Mouse (Mus musculus): Measurements from ENCODE around the gene Kat2b.
"Not testable (repeated sequence)": the region's sequence is repeated elsewhere in the genome, so short reads cannot be mapped to it uniquely, and the experiment has no call there.

Kat2b gene

DNA sequence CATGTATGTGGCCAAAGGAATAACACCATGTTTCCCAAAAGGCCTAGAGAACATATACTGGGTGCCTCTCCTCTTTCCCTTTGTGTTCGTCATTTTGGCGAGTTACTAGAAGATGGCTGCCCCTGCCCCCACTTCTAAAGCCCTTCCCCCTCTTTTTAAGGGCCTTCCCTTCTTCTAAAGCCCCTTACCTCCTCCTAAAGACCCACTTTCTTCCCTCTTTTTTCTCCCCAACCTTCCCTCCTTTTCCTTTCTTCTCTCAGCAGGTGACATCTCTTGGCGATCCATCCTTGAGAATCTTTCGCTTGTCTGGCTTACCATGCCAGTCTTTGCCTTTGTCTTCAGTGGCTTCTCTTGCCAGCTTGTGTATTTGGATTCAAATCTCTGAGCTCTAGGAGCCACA, 31.9 kb downstream of the Kat2b start:
- no peak for DNase-seq (ENCODE audit: low spot score)

DNA sequence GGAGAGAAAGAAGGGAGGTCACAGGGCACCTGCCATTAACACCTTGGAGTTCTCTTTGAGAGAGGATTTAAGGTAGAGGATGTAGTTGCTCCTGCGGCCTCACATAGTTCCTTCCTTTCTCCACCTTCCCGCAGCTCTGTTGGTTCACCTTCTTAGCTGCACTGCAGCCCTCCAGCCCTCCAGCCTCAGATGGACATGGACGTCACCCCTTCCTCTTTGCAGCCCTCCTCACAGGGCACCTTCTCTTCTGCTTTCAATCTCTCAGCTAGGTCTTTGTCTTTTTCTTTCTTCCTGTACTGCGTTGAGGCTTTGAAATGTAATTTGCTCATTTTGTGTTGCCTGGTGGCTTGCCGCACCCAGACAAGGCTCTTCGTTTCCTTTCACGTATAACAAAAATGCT, 36.6 kb downstream of the Kat2b start:
- DNase-seq (ENCODE audit: low spot score): not testable (repeated sequence)

DNA sequence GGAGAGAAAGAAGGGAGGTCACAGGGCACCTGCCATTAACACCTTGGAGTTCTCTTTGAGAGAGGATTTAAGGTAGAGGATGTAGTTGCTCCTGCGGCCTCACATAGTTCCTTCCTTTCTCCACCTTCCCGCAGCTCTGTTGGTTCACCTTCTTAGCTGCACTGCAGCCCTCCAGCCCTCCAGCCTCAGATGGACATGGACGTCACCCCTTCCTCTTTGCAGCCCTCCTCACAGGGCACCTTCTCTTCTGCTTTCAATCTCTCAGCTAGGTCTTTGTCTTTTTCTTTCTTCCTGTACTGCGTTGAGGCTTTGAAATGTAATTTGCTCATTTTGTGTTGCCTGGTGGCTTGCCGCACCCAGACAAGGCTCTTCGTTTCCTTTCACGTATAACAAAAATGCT, 39.4 kb downstream of the Kat2b start:
- DNase-seq (ENCODE audit: low spot score): not testable (repeated sequence)

DNA sequence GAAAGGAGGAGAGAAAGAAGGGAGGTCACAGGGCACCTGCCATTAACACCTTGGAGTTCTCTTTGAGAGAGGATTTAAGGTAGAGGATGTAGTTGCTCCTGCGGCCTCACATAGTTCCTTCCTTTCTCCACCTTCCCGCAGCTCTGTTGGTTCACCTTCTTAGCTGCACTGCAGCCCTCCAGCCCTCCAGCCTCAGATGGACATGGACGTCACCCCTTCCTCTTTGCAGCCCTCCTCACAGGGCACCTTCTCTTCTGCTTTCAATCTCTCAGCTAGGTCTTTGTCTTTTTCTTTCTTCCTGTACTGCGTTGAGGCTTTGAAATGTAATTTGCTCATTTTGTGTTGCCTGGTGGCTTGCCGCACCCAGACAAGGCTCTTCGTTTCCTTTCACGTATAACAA, 42.3 kb downstream of the Kat2b start:
- not testable (repeated sequence) for DNase-seq (ENCODE audit: low spot score)

DNA sequence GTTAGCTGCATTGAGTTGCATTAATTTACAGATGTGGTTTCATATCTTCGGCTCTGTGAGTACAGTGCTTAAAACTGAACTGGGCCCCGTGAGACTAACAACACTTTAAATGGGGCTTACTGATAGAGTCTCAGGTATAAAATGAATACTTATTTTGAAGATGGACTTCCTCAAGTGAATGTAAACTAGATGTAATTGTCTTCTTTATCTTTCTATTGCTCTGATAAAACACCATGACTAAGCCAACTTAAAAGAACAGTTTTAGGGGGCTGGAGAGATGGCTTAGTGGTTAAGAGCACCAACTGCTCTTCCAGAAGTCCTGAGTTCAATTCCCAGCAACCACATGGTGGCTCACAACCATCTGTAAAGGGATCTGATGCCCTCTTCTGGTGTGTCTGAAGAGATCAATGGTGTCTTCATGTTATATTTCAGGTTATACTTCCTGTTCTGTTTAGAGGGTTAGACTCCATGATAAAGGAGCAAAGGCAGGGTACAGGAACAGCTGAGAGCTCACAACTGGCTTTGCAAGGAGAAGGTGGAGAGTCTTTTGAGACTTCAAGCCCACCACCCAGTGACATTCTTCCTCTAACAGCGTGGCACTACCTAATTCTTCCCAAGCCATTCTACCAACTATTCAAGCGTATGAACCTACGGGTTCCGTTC, 50.8 kb downstream of the Kat2b start:
- no peak for DNase-seq (ENCODE audit: low spot score)

DNA sequence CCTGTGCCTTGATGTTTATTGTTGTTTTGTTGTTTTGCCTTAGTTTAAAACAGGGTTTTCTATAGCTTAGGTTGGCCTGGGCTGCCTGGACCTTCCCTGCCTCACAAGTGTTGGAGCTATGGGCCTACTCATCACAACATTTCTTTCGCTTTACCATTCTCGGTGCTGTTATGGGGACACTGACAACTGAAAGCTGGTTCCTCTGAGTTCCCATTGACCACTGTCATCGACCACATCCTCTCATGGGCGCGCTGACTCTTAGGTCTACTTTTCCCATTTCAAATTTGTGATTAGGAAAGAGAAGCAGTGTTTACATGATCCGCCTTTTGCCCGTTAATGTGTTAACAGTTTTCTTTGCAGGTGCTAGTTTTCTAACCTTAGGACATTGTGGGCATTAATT, 51.7 kb downstream of the Kat2b start:
- no peak for DNase-seq (ENCODE audit: low spot score)

DNA sequence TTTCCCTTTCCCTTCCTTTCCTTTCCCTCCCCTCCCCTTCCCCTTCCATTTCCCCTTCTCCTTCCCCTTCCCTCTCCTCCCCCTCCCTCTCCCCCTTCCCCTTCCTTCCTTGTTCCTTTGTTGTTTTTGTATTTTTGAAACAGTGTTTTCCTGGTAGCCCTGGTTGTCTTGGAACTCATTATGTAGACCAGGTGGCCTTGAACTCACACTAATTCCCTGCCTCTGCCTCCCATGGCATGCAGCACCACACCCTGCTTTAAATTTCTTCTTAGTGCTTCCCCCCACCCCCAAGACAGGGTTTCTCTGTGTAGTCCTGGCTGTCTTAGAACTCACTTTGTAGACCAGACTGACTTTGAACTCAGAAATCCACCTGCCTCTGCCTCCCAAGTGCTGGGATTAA, 52.7 kb downstream of the Kat2b start:
- no peak for DNase-seq (ENCODE audit: low spot score)

DNA sequence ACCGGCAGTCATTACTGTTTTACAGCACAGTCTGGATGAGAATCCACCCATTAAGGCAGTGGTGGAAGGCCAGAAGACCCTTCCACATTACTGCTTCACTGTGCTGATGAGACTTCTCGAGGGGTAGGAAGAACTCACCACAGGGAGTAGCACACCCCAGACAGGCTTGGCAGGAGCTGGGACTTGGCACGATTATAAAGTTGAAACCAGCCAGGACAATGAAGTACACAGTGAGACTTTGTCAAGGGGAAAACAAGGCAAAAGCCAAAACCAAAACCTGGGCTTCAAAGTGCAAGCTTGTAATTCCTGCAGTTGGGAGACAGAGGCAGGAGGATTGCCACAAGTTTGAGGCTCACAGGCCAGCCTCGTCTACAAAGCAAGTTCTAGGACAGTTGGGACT, 54.0 kb downstream of the Kat2b start:
- DNase-seq (ENCODE audit: low spot score): no peak

DNA sequence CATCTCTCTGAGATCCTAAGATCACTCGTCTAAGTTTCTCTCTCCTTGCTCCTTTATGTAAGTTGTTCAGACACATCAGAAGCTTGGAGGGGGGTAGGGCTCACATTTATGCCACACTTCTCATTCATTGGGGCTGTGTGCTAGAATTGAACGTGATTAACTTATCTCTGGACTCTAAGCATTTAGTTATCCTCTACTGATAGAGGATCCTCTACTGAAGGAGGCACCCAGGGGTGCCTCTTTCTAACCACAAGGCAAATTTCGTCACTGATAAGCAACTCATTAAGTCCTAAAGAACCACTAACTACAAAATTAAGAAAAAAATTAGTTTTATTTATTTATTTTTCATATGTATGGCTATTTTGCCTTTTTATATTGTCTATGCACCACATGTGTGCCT, 55.5 kb downstream of the Kat2b start:
- DNase-seq (ENCODE audit: low spot score): no peak

DNA sequence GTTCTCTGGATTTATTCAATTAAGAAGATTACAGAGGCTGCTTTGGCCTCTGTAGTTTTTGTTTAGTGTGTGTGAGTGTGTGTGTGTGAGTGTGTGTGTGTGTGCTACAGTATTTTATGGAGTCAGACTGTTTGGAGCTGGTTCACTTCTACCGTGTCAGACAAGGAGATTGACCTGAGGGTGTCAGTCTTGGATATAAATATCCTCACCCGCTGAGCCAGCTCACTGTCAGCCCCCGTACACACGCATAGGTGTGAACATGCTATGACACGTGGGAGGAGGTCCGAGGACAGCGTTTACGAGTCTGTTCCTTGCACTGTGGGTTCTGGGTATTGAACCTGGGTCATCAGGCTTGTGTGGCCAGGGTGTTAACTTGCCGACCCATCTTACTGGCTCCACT, 57.1 kb downstream of the Kat2b start:
- DNase-seq (ENCODE audit: low spot score): no peak

DNA sequence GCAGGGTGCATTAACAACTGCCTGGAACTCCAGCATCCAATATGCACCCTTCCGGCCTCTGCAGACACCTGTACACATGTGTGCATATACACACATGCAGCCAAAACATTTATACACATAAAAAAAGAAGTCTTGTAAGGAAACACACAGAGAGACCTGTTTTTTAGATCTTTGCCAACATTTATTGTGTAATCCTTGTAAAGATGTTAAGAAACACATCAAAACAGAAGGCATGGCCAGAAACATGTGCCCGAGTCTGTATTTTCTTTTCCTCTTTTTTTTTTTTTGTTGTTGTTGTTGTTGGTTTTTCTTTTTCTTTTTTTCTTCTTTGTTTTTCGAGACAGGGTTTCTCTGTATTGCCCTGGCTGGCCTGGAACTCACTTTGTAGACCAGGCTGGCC, 59.5 kb downstream of the Kat2b start:
- no peak for DNase-seq (ENCODE audit: low spot score)

DNA sequence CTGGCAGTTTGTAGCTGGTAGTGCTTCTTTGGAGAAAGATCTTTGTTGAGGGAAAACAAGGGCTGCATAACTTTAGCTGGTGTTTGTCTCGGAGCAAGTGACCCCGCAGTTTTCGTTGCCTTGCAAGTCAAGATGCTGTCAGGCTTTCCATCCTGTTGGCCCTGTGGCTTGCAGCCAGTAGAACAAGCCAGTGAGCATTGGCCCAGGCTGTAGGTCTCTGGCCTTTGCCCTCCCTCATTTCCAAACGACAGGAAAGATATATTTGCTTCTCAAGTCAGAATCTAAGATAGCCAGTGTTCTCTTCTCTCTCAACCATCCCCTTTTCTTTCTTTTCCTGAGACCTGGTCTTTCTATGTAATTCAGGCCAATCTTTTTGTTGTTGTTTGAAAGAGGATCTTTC, 60.8 kb downstream of the Kat2b start:
- DNase-seq (ENCODE audit: low spot score): no peak

DNA sequence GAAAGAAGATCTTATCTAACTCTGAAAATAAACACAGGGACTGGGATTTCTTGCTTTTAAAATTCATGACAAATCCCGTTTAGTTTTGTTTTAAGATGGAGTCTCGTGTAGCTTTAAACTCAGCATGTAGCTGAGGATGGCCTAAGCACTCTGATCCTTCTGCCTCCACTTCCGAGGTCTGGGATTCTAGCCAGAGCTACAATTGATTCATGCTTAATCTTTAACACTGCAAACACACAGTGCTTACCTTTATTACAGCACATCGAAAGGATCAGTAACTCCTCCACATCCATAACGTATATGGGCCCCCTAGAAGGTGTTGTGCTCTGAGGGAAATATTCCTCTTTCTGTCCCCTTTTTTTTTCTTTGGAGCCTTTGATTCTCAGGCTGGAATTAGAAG, 61.5 kb downstream of the Kat2b start:
- no peak for DNase-seq (ENCODE audit: low spot score)

DNA sequence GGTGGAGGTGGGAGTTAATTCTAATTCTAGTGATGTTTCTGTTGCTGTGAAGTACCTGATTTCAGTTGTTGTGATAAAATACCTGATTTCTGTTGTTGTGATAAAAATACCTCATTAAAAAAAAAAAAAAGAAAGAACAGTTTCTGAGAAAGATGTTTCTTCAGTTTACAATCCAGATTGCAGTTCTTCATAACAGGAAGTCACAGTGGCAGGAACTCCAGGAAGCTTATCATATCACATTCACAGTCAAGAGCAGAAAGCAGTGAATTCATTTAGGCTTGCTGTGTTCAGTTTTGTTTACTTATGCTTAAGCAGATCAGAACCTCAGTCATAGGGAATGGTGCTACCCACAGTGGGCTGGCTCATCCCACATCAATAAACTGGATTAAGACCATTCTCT, 64.7 kb downstream of the Kat2b start:
- no peak for DNase-seq (ENCODE audit: low spot score)

DNA sequence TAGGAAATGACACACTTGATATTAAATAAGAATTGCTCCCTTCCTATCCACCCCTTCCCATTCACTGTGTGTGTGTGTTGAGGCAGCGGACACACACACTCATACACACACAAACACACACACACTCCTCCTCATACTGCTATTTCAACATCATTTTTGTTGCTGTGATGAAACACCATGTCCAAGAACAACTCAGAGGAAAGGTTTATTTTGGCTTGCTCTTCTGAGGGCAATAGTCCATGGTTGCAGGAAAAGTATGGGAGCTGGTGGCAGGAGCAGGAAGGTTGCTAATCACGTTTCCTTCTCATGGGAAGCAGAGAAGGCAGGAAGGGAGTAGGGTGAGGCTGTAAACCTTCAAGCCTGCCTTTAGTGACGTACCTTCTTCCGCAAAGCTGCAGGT, 76.7 kb downstream of the Kat2b start:
- no peak for DNase-seq (ENCODE audit: low spot score)

DNA sequence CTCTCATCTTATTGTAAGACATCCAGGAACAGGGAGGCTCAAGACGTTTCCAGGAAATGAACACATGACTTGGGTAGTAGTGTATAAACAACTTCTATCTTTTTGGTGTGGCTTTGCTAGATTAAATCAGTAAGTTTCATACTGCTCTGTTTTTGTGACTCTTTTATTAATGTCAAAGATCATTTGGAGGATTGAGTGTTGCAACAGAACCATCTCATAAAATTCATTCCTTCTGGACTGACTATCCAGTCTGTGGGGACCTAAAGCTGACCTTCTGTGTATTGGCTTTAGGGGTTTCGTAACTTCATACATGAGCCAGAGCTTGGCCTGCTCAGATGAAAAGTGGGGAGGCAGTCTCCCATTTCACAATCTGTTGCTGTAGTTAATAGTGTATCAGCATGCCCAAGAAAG, 83.6 kb downstream of the Kat2b start:
- no peak for DNase-seq (ENCODE audit: low spot score)

DNA sequence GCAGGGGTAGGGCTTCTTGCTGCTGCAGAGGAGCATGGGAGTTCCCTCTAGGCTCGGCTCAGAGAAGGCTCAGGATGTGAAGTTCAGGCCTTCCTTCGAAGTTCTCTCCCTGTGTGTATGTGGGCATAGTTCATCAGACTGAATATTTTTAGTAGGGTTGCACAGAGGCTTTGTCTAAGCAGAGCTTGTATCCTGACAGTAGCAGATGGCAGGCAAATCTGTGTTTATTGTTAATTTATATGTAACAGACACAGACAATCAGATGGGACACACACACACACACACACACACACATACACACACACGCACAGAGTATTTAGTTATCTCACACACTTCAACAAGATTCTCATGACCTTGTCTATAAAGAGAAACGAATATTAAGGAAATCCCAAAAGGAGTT, 87.9 kb downstream of the Kat2b start:
- no peak for DNase-seq (ENCODE audit: low spot score)

DNA sequence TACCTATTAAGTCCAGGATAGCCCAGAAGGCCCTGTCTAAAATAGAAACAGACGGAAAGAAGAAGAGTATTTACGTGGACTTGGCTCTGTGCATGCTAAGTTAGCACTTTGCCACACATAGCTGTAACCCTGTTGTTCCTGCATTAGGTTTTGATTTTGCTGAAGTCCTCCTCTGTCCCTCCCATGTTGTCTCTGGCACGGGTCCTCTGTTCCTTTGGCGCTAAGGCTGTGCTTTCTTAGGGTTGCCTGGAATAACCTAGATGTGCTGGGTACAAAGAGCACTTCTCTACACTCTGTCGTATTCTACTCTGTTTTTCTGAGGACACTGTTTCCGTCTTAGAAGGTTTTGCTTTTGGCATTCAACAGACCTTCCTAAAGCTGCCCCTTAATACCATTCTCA, 88.4 kb downstream of the Kat2b start:
- no peak for DNase-seq (ENCODE audit: low spot score)

DNA sequence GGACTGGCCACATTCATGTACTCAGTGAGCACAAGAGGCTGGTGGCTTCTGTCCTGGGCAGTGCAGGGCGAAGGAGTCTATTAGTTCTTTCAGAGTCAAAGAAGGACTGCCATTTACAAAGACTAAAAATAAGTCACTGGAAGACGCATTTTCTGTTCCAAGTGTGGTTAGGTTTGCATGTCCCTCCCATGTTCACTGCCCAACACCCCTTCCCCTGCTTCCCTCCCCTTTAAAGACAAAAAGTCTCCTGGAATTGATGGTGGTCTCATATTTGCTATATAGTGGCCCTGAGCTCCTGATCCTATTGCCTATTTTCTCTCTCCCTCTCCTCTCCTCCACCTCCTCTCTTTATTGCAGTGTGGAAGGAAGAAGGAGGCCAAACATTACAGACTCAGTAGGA, 89.3 kb downstream of the Kat2b start:
- no peak for DNase-seq (ENCODE audit: low spot score)

DNA sequence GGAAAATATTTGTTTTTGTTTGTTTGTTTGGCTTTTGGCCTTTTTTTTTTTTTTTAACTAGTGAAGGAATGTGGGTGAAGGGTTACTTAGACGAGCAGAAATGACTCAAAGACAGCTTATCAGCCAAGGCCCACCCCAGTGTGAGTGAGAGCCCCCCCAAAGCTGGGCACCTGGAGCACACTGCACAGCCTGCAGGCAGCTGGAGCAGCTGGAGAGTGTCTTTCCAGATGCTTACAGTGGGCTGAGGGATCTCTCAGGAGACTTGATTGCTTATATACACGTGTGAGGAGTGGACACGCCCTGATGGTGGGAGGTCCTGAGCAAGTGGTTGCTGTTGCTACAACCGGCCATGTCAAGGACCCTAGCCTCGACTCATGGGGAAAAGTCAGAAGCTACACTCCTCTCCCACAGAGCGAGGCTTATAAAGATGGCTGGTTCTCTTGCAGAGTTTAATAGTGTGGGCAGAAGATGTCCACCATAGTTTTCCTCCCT, 89.8 kb downstream of the Kat2b start:
- no peak for DNase-seq (ENCODE audit: low spot score)

DNA sequence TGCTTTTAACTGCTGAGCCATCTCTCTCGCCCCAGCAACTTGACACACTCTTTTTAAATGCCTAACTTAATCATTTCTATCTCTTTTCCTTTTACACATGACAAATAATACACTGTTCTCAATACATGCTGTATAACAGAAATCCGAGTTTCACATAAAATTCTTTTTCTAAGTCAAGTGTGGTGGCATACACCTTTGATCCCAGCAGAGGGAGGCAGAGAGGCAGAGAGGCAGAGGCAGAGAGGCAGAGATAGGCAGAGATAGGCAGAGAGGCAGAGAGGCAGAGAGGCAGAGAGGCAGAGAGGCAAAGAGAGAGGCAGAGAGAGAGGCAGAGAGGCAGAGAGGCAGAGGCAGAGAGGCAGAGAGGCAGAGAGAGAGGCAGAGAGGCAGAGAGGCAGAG, 90.7 kb downstream of the Kat2b start:
- DNase-seq (ENCODE audit: low spot score): not testable (repeated sequence)

DNA sequence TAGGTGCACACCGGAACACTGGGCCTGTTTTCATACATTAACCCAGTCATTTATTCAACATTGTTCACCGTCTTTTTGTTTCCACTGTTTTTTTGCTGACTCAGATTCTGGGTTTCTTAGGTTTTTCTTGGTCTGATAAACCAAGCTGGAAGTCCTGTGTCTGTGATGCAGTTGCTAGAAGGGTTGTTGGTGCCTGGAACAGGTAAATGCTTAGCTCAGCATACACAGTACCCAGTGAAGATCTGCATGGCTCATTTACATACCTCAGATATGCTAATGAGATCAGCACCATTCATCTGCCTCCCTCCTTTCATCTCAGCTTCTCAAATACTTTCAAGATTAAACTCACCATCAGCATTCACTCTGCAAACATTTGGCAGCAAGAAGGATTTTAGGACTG, 92.0 kb downstream of the Kat2b start:
- no peak for DNase-seq (ENCODE audit: low spot score)

DNA sequence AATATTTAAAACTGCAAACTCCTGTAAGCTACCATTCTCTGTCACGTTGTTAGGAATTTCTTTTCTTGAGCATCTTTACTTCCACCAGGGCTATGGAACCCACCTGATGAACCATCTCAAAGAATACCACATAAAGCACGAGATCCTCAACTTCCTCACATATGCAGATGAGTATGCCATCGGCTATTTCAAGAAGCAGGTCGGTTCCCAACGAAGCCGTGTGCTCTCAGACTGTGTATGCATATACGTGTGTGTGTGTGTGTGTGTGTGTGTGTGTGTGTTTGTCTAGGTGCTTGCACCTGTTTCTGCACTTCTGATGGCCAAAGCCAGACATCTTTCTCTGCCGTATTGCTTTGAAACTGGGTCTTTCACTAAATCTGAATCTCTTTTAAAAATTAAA, 92.6 kb downstream of the Kat2b start:
- DNase-seq (ENCODE audit: low spot score): no peak

DNA sequence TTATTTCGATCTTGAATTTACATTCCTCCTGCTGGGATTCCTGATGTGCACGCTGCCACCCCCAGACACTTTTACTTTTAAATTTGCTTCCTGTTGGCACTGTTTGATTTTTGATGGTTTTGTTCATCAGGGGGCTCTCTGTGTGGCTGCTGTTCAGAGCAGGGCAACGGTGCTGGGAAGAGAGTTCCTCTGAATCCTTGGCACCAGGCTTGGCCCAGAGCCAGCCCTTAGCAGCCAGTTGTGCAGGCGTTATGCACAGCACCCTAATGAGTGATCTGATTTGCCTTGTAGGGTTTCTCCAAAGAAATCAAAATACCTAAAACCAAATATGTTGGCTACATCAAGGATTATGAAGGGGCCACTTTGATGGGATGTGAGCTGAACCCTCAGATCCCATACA, 93.1 kb downstream of the Kat2b start:
- DNase-seq (ENCODE audit: low spot score): peak; percentile 54
